Mouse (Mus musculus): ENCODE results near the gene Bmpr1b. TPM values are rescaled to one million over a fixed set of nuclear protein-coding genes. Genes with fewer than 3 reads are reported as not detected.

Gene Bmpr1b
- total RNA-seq, 1 experiment, result 0.85 TPM

DNA sequence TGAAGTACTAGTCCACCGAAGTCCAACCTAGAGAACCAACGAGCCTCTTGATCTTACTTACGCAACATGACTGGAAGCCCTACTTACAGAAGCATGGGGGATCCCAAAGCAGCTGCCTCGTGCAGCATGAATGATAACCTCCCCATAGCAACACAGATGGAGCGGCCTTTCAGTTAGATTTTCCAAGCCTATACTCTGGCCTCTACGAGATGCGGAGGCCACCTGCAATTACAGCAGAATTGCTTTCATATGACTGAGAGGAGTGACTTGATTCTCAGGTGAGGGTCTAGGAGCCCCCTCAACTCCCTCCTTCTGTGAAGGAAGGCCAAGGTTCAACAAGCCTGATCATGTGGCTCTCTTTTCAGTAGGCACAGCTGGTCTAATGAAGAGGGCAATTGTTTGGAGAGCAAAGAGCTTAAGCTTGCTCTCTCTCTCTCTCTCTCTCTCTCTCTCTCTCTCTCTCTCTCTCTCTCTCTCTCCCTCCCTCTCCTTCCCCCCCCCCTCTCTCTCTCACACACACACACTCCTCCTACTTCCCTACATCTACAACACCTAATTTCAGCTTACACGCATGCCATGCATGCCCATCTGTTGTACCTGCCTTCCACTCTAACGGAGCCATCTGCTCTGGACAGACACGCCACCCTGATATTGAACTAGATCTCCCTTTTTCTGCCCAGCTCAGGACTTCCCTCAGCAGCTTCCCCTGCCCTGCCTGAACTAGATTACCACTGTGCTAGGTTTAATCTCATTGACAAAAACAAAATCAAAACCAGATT lies 65.0 kb downstream of the Bmpr1b start:
- TF ChIP-seq MAFK (IDR thresholded peaks at IDR 0.05; ENCODE audit: insufficient read depth, low read depth, low read length) (no peak), ZNF384 (IDR thresholded peaks at IDR 0.05; ENCODE audit: low read depth, low read length) (no peak), CHD2 (IDR thresholded peaks at IDR 0.05; ENCODE audit: low read depth, low read length) (no peak), ZC3H11A (IDR thresholded peaks at IDR 0.05; ENCODE audit: borderline replicate concordance, low read depth, low read length) (no peak), HCFC1 (IDR thresholded peaks at IDR 0.05; ENCODE audit: borderline replicate concordance, insufficient read depth, low read length) (no peak)
- H3K27ac ChIP-seq (ENCODE audit: insufficient read depth, low read depth, low read length, poor library complexity, severe bottlenecking), result no peak overlapping the region
- no peak overlapping the region for H3K4me3 ChIP-seq (ENCODE audit: insufficient read depth in 1 of 2, low read depth in 1 of 2, low read length in 2 of 2, poor library complexity in 1 of 2, severe bottlenecking in 1 of 2)
- in situ Hi-C loops (cut with MboI; ENCODE audit: low sequenced_read_pairs in 2 of 2, unreplicated experiment in 2 of 2), result no loop called here
- no peaks in the 10 kb centered on the region for H3K36me3 ChIP-seq (ENCODE audit: control insufficient read depth, insufficient read depth, low read length, poor library complexity, severe bottlenecking)
- H3K9ac ChIP-seq (ENCODE audit: insufficient read depth, low read depth, low read length, poor library complexity, severe bottlenecking), result no peak overlapping the region
- H3K9me3 ChIP-seq (ENCODE audit: control insufficient read depth, insufficient read depth, low read depth, low read length), result no peaks in the 10 kb centered on the region
- no peaks in the 10 kb centered on the region for H3K4me1 ChIP-seq (ENCODE audit: control insufficient read depth in 2 of 2, insufficient read depth in 2 of 2, low read length in 2 of 2, poor library complexity in 1 of 2)
- DNase-seq (ENCODE audit: low read depth, low spot score), result no peak

DNA sequence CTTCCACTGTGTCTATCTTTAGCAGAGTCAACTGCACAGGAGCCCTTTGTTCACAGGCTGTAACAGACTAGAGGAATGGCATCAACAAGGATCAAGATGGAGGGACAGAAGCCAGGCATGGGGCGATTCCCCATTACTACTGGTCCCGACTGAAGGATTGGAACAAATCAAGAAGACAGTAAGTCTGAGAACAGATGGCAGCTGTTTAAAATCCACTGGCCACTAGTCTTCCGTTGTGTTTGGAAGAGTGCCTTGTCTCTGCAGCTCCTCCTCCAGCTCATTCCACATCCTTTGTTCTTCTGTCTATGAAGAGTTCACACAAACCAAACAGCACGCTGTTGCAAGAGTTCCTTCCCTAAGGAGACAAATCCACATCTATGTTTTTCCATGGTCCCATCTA lies 65.6 kb downstream of the Bmpr1b start:
- no peak for TF ChIP-seq ZC3H11A (IDR thresholded peaks at IDR 0.05; ENCODE audit: borderline replicate concordance, low read depth, low read length)
- TF ChIP-seq ZNF384 (IDR thresholded peaks at IDR 0.05; ENCODE audit: low read depth, low read length), result no peak
- TF ChIP-seq MAFK (IDR thresholded peaks at IDR 0.05; ENCODE audit: insufficient read depth, low read depth, low read length), result no peak
- no peak for TF ChIP-seq HCFC1 (IDR thresholded peaks at IDR 0.05; ENCODE audit: borderline replicate concordance, insufficient read depth, low read length)
- TF ChIP-seq CHD2 (IDR thresholded peaks at IDR 0.05; ENCODE audit: low read depth, low read length), result no peak
- Histone ChIP-seq H3K27ac (ENCODE audit: insufficient read depth, low read depth, low read length, poor library complexity, severe bottlenecking) (no peak overlapping the region), H3K36me3 (ENCODE audit: control insufficient read depth, insufficient read depth, low read length, poor library complexity, severe bottlenecking) (no peaks in the 10 kb centered on the region), H3K9me3 (ENCODE audit: control insufficient read depth, insufficient read depth, low read depth, low read length) (no peaks in the 10 kb centered on the region), H3K9ac (ENCODE audit: insufficient read depth, low read depth, low read length, poor library complexity, severe bottlenecking) (no peak overlapping the region), H3K4me1 (ENCODE audit: control insufficient read depth in 2 of 2, insufficient read depth in 2 of 2, low read length in 2 of 2, poor library complexity in 1 of 2) (no peaks in the 10 kb centered on the region), H3K4me3 (ENCODE audit: insufficient read depth in 1 of 2, low read depth in 1 of 2, low read length in 2 of 2, poor library complexity in 1 of 2, severe bottlenecking in 1 of 2) (no peak overlapping the region)
- DNase-seq (ENCODE audit: low read depth, low spot score), result no peak
- in situ Hi-C loops (cut with MboI; ENCODE audit: low sequenced_read_pairs in 2 of 2, unreplicated experiment in 2 of 2), result no loop called here

DNA sequence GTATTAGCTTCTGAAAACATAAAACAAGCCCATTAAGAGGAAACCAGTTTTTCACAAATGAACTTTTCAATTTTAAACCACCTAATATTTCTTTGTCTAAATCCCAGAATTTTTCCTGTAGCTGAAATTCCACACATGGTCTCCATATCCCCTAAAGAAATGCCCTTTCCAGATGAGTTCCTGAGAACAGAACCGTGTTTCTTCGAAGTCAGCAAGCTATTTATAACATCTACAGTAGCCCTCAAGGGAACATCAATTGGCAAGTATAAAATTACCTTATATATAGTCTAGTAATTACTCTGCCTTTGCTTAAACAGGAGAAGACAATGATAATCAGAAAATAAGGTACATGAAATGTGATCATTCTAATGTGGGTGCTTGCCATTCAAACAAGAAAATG lies 70.1 kb downstream of the Bmpr1b start:
- H3K9me3 ChIP-seq (ENCODE audit: control insufficient read depth, insufficient read depth, low read depth, low read length), result no peaks in the 10 kb centered on the region
- H3K9ac ChIP-seq (ENCODE audit: insufficient read depth, low read depth, low read length, poor library complexity, severe bottlenecking), result no peak overlapping the region
- H3K4me3 ChIP-seq (ENCODE audit: insufficient read depth in 1 of 2, low read depth in 1 of 2, low read length in 2 of 2, poor library complexity in 1 of 2, severe bottlenecking in 1 of 2), result no peak overlapping the region
- TF ChIP-seq ZNF384 (IDR thresholded peaks at IDR 0.05; ENCODE audit: low read depth, low read length), result no peak
- no peak for DNase-seq (ENCODE audit: low read depth, low spot score)
- in situ Hi-C loops (cut with MboI; ENCODE audit: low sequenced_read_pairs in 2 of 2, unreplicated experiment in 2 of 2), result no loop called here
- H3K4me1 ChIP-seq (ENCODE audit: control insufficient read depth in 2 of 2, insufficient read depth in 2 of 2, low read length in 2 of 2, poor library complexity in 1 of 2), result no peaks in the 10 kb centered on the region
- no peak overlapping the region for H3K27ac ChIP-seq (ENCODE audit: insufficient read depth, low read depth, low read length, poor library complexity, severe bottlenecking)
- H3K36me3 ChIP-seq (ENCODE audit: control insufficient read depth, insufficient read depth, low read length, poor library complexity, severe bottlenecking), result no peaks in the 10 kb centered on the region

DNA sequence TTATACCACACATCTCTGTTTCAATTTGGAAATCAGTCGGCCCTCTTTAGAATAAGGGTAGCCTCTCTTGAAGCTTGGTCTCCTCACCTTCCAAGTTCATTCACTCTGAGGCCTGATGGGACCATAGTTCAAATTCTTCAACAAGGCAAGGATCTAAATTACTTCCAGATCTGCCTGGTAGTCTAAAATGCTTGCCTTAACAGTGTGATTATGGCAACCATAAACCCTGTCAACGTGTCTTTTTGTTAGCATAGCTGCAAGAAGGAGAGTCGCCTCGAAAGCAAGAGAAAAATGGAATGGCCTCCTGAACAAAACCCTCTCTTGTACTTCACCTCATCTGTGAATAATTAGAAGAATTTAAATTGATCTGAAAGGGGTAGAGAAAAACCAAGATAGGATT lies 75.2 kb downstream of the Bmpr1b start:
- no peak overlapping the region for H3K9ac ChIP-seq (ENCODE audit: insufficient read depth, low read depth, low read length, poor library complexity, severe bottlenecking)
- H3K4me1 ChIP-seq (ENCODE audit: control insufficient read depth in 2 of 2, insufficient read depth in 2 of 2, low read length in 2 of 2, poor library complexity in 1 of 2), result no peaks in the 10 kb centered on the region
- H3K9me3 ChIP-seq (ENCODE audit: control insufficient read depth, insufficient read depth, low read depth, low read length), result no peaks in the 10 kb centered on the region
- H3K4me3 ChIP-seq (ENCODE audit: insufficient read depth in 1 of 2, low read depth in 1 of 2, low read length in 2 of 2, poor library complexity in 1 of 2, severe bottlenecking in 1 of 2), result no peak overlapping the region
- no peak overlapping the region for H3K27ac ChIP-seq (ENCODE audit: insufficient read depth, low read depth, low read length, poor library complexity, severe bottlenecking)
- TF ChIP-seq CHD2 (IDR thresholded peaks at IDR 0.05; ENCODE audit: low read depth, low read length), result no peak
- TF ChIP-seq MAFK (IDR thresholded peaks at IDR 0.05; ENCODE audit: insufficient read depth, low read depth, low read length), result no peak
- TF ChIP-seq HCFC1 (IDR thresholded peaks at IDR 0.05; ENCODE audit: borderline replicate concordance, insufficient read depth, low read length), result no peak
- TF ChIP-seq ZC3H11A (IDR thresholded peaks at IDR 0.05; ENCODE audit: borderline replicate concordance, low read depth, low read length), result no peak
- no peak for TF ChIP-seq ZNF384 (IDR thresholded peaks at IDR 0.05; ENCODE audit: low read depth, low read length)
- in situ Hi-C loops (cut with MboI; ENCODE audit: low sequenced_read_pairs in 2 of 2, unreplicated experiment in 2 of 2), result no loop called here
- no peaks in the 10 kb centered on the region for H3K36me3 ChIP-seq (ENCODE audit: control insufficient read depth, insufficient read depth, low read length, poor library complexity, severe bottlenecking)
- DNase-seq (ENCODE audit: low read depth, low spot score), result no peak

DNA sequence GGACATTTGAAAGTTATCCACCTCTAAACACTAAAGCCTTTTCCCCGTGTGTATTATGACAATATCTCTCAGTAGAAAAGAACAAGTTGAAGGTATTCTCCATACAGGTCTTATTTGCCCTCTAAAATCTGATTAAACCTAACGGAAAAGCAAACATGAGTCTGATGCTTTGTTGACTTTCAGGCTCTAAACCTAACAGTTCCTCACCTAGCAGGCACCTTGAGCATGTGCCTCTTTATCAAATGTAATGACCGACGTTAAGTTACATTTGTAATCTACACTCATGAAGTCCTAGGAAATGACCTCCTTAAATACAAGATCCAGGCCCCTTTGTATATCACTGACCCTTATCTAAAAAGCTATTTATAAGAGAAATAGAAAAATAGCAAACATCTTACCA lies 79.5 kb downstream of the Bmpr1b start:
- in situ Hi-C loops (cut with MboI; ENCODE audit: low sequenced_read_pairs in 2 of 2, unreplicated experiment in 2 of 2), result no loop called here
- H3K36me3 ChIP-seq (ENCODE audit: control insufficient read depth, insufficient read depth, low read length, poor library complexity, severe bottlenecking), result no peaks in the 10 kb centered on the region
- no peak overlapping the region for H3K27ac ChIP-seq (ENCODE audit: insufficient read depth, low read depth, low read length, poor library complexity, severe bottlenecking)
- DNase-seq (ENCODE audit: low read depth, low spot score), result no peak
- no peaks in the 10 kb centered on the region for H3K4me1 ChIP-seq (ENCODE audit: control insufficient read depth in 2 of 2, insufficient read depth in 2 of 2, low read length in 2 of 2, poor library complexity in 1 of 2)
- no peaks in the 10 kb centered on the region for H3K9me3 ChIP-seq (ENCODE audit: control insufficient read depth, insufficient read depth, low read depth, low read length)
- no peak overlapping the region for H3K4me3 ChIP-seq (ENCODE audit: insufficient read depth in 1 of 2, low read depth in 1 of 2, low read length in 2 of 2, poor library complexity in 1 of 2, severe bottlenecking in 1 of 2)
- H3K9ac ChIP-seq (ENCODE audit: insufficient read depth, low read depth, low read length, poor library complexity, severe bottlenecking), result no peak overlapping the region
- TF ChIP-seq HCFC1 (IDR thresholded peaks at IDR 0.05; ENCODE audit: borderline replicate concordance, insufficient read depth, low read length) (no peak), ZNF384 (IDR thresholded peaks at IDR 0.05; ENCODE audit: low read depth, low read length) (no peak), MAFK (IDR thresholded peaks at IDR 0.05; ENCODE audit: insufficient read depth, low read depth, low read length) (no peak), ZC3H11A (IDR thresholded peaks at IDR 0.05; ENCODE audit: borderline replicate concordance, low read depth, low read length) (no peak), CHD2 (IDR thresholded peaks at IDR 0.05; ENCODE audit: low read depth, low read length) (no peak)
